Mouse (Mus musculus) megakaryocyte, embryonic 14.5 days (primary cell): Measurements from ENCODE around the gene Slc5a11. TPM values are rescaled to one million over a fixed set of nuclear protein-coding genes. Genes with fewer than 3 reads are reported as not detected.

Source experiments
- H3K27me3 ChIP-seq: replicated peaks from 2 replicates; pipeline ENCODE3; 2012; ENCODE audit warnings: inconsistent platforms
- H3K36me3 ChIP-seq: replicated peaks from 2 replicates; pipeline ENCODE3; 2012; ENCODE audit warnings: low read length, inconsistent platforms, mixed read lengths
- H3K4me1 ChIP-seq: 2 replicates; pipeline ENCODE4 v1.6.1; 2012; ENCODE audit warnings: inconsistent platforms
- H3K4me3 ChIP-seq: replicated peaks from 2 replicates; pipeline ENCODE3; 2012; ENCODE audit warnings: moderate library complexity, mild to moderate bottlenecking, inconsistent platforms
- H3K9me3 ChIP-seq: 2 replicates; pipeline ENCODE4 v1.6.1; 2012; ENCODE audit warnings: inconsistent platforms
- FLI1 ChIP-seq: IDR thresholded peaks from 2 replicates; pipeline ENCODE4 v1.6.1; 2012; ENCODE audit warnings: low read length, inconsistent platforms, mixed read lengths
- GATA1 ChIP-seq: IDR thresholded peaks from 3 replicates; pipeline ENCODE4 v1.6.1; 2012; ENCODE audit warnings: mixed read lengths, low read length, inconsistent platforms, borderline replicate concordance
- polyA plus RNA-seq: library from polyadenylated mRNA; stranded (reverse); fragments of >175 nt; gene quantifications from 2 replicates; pipeline ENCODE4 v1.2.3, GENCODE M21; 2012; ENCODE audit warnings: low replicate concordance; ENCODE audit not compliant: insufficient read depth

The Slc5a11 gene
- polyA plus RNA-seq, 1 experiment = not detected

- H3K27me3 ChIP-seq = no peaks in the 10 kb centered on the region
- H3K4me1 ChIP-seq = peaks cover 16% of the 10 kb centered on the region
- no peaks in the 10 kb centered on the region for H3K9me3 ChIP-seq
- peaks cover 99% of the 10 kb centered on the region for H3K36me3 ChIP-seq
- TF ChIP-seq GATA1 = no peak
- TF ChIP-seq FLI1 = no peak
- no peak overlapping the region for H3K4me3 ChIP-seq
These were observed 24.8 kb upstream of the Slc5a11 start for GRCm38 (mm10) chr7:123189762-123190161.

- H3K9me3 ChIP-seq = no peaks in the 10 kb centered on the region
- no peaks in the 10 kb centered on the region for H3K27me3 ChIP-seq
- no peak overlapping the region for H3K4me3 ChIP-seq
- TF ChIP-seq FLI1 = no peak
- no peak for TF ChIP-seq GATA1
- H3K4me1 ChIP-seq = peaks cover 23% of the 10 kb centered on the region
- peaks cover 92% of the 10 kb centered on the region for H3K36me3 ChIP-seq
These were observed 22.8 kb upstream of the Slc5a11 start for GRCm38 (mm10) chr7:123191731-123192130.

- peaks cover 77% of the 10 kb centered on the region for H3K36me3 ChIP-seq
- no peaks in the 10 kb centered on the region for H3K27me3 ChIP-seq
- H3K9me3 ChIP-seq = no peaks in the 10 kb centered on the region
- TF ChIP-seq FLI1 (no peak), GATA1 (no peak)
- H3K4me3 ChIP-seq = no peak overlapping the region
- peaks cover 15% of the 10 kb centered on the region for H3K4me1 ChIP-seq
These were observed 21.4 kb upstream of the Slc5a11 start for GRCm38 (mm10) chr7:123193201-123193600.

GRCm38 (mm10) chr7:123194696-123195095, 19.9 kb upstream of the Slc5a11 start:
- H3K27me3 ChIP-seq = peaks cover 3% of the 10 kb centered on the region
- TF ChIP-seq GATA1 (no peak), FLI1 (no peak)
- peaks cover 62% of the 10 kb centered on the region for H3K36me3 ChIP-seq
- H3K9me3 ChIP-seq = no peaks in the 10 kb centered on the region
- H3K4me1 ChIP-seq = peaks cover 9% of the 10 kb centered on the region; the same call in 1 of the 2 replicates
- peak overlapping the region; percentile 18 for H3K4me3 ChIP-seq

GRCm38 (mm10) chr7:123196432-123196831, 18.1 kb upstream of the Slc5a11 start:
- peaks cover 8% of the 10 kb centered on the region for H3K27me3 ChIP-seq
- H3K4me3 ChIP-seq = no peak overlapping the region
- H3K9me3 ChIP-seq = no peaks in the 10 kb centered on the region
- H3K4me1 ChIP-seq = peaks cover 9% of the 10 kb centered on the region; the same call in 1 of the 2 replicates
- H3K36me3 ChIP-seq = peaks cover 45% of the 10 kb centered on the region
- TF ChIP-seq GATA1 (no peak), FLI1 (no peak)

- TF ChIP-seq FLI1 (no peak), GATA1 (no peak)
- H3K36me3 ChIP-seq = peaks cover 23% of the 10 kb centered on the region
- H3K9me3 ChIP-seq = no peaks in the 10 kb centered on the region
- H3K4me1 ChIP-seq = peaks cover 7% of the 10 kb centered on the region; the same call in 1 of the 2 replicates
- no peak overlapping the region for H3K4me3 ChIP-seq
- H3K27me3 ChIP-seq = peaks cover 17% of the 10 kb centered on the region
These were observed 15.9 kb upstream of the Slc5a11 start for GRCm38 (mm10) chr7:123198695-123199094.

- Histone ChIP-seq H3K36me3 (peaks cover 18% of the 10 kb centered on the region), H3K27me3 (peaks cover 17% of the 10 kb centered on the region), H3K9me3 (no peaks in the 10 kb centered on the region), H3K4me1 (peaks cover 7% of the 10 kb centered on the region; the same call in 1 of the 2 replicates), H3K4me3 (no peak overlapping the region)
- TF ChIP-seq GATA1 = no peak
- TF ChIP-seq FLI1 = no peak
These were observed 15.4 kb upstream of the Slc5a11 start for GRCm38 (mm10) chr7:123199151-123199550.

GRCm38 (mm10) chr7:123199656-123200206, 14.8 kb upstream of the Slc5a11 start:
- Histone ChIP-seq H3K36me3 (peaks cover 13% of the 10 kb centered on the region), H3K9me3 (no peaks in the 10 kb centered on the region), H3K4me1 (peaks cover 7% of the 10 kb centered on the region; the same call in 1 of the 2 replicates), H3K4me3 (no peak overlapping the region), H3K27me3 (peaks cover 19% of the 10 kb centered on the region)
- no peak for TF ChIP-seq FLI1
- no peak for TF ChIP-seq GATA1

- TF ChIP-seq FLI1 = no peak
- no peak for TF ChIP-seq GATA1
- Histone ChIP-seq H3K4me1 (peaks cover 10% of the 10 kb centered on the region; the same call in 1 of the 2 replicates), H3K4me3 (no peak overlapping the region), H3K9me3 (no peaks in the 10 kb centered on the region), H3K27me3 (peaks cover 19% of the 10 kb centered on the region), H3K36me3 (peaks cover 3% of the 10 kb centered on the region)
These were observed 13.9 kb upstream of the Slc5a11 start for GRCm38 (mm10) chr7:123200722-123201121.

GRCm38 (mm10) chr7:123205261-123205660, 9.3 kb upstream of the Slc5a11 start:
- peaks cover 40% of the 10 kb centered on the region for H3K27me3 ChIP-seq
- no peaks in the 10 kb centered on the region for H3K36me3 ChIP-seq
- H3K4me3 ChIP-seq = no peak overlapping the region
- TF ChIP-seq GATA1 (no peak), FLI1 (no peak)
- H3K9me3 ChIP-seq = no peaks in the 10 kb centered on the region
- peaks cover 4% of the 10 kb centered on the region; the same call in 1 of the 2 replicates for H3K4me1 ChIP-seq

GRCm38 (mm10) chr7:123207561-123207960, 7.0 kb upstream of the Slc5a11 start:
- Histone ChIP-seq H3K4me1 (peaks cover 4% of the 10 kb centered on the region; the same call in 1 of the 2 replicates), H3K27me3 (peaks cover 44% of the 10 kb centered on the region)
- TF ChIP-seq FLI1 (no peak), GATA1 (no peak)

More at GRCm38 (mm10) chr7:123207561-123207960, 7.0 kb upstream of the Slc5a11 start:
- Histone ChIP-seq H3K36me3 (no peaks in the 10 kb centered on the region), H3K9me3 (no peaks in the 10 kb centered on the region), H3K4me3 (no peak overlapping the region)
